Mouse (Mus musculus): ENCODE data around the gene Tomm20.

DNA sequence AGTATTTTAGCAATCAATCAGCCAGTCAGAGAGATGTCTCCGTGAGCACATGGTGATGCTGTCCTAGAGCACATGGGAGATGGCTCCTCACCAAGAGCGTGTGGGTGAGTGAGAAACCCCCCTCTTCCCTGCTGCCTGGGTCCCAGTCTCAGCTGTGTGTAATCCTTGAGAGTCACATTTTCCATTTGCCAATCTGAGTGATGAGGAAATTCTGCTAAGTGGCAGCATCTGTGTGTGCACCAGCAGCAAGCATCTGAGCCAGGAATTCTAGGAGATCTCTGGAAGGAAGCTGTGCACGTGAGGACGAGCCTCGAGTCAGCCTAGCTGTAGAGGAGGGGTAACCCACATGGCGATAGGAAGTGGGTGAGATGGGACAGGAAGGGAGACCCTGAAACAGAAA lies 50.5 kb downstream of the Tomm20 start:
- TF ChIP-seq CTCF (IDR thresholded peaks at IDR 0.05; ENCODE audit: extremely low read depth, insufficient read depth, insufficient read length, insufficient replicate concordance) = no peak
- TF ChIP-seq POLR2A (IDR thresholded peaks at IDR 0.05; ENCODE audit: low read depth, low read length) = no peak

Data from spleen, adult 2 months (tissue).